Mouse (Mus musculus): Measurements from ENCODE around the gene Caskin1. TPM values are rescaled to one million over a fixed set of nuclear protein-coding genes. Genes with fewer than 3 reads are reported as not detected.
A peak's percentile ranks its signal among the peaks of the same experiment; 100 is the strongest.

Caskin1 gene
- polyA plus RNA-seq, 1 experiment from 2014 or later, result 3.1 TPM

- Histone ChIP-seq H3K27me3 (replicated peaks; ENCODE audit: low read depth, poor library complexity, severe bottlenecking) (peaks cover 22% of the 10 kb centered on the region), H3K27ac (replicated peaks) (no peak overlapping the region), H3K4me3 (no peak overlapping the region), H3K9me3 (no peaks in the 10 kb centered on the region), H3K4me1 (peaks cover 13% of the 10 kb centered on the region), H3K36me3 (replicated peaks) (peaks cover 98% of the 10 kb centered on the region)
- WGBS, result 87% methylated on average over 12 of the region's 12 CpGs
- no peak for DNase-seq (ENCODE audit: low spot score)
Measured at GRCm38 (mm10) chr17:24507806-24508460, 19.5 kb downstream of the Caskin1 start.

GRCm38 (mm10) chr17:24513609-24514008 lies 25.2 kb downstream of the Caskin1 start:
- no peak overlapping the region for H3K27ac ChIP-seq (replicated peaks)
- peak overlapping the region; percentile 14; the same call in 1 of the 2 replicates for H3K4me3 ChIP-seq

DNA sequence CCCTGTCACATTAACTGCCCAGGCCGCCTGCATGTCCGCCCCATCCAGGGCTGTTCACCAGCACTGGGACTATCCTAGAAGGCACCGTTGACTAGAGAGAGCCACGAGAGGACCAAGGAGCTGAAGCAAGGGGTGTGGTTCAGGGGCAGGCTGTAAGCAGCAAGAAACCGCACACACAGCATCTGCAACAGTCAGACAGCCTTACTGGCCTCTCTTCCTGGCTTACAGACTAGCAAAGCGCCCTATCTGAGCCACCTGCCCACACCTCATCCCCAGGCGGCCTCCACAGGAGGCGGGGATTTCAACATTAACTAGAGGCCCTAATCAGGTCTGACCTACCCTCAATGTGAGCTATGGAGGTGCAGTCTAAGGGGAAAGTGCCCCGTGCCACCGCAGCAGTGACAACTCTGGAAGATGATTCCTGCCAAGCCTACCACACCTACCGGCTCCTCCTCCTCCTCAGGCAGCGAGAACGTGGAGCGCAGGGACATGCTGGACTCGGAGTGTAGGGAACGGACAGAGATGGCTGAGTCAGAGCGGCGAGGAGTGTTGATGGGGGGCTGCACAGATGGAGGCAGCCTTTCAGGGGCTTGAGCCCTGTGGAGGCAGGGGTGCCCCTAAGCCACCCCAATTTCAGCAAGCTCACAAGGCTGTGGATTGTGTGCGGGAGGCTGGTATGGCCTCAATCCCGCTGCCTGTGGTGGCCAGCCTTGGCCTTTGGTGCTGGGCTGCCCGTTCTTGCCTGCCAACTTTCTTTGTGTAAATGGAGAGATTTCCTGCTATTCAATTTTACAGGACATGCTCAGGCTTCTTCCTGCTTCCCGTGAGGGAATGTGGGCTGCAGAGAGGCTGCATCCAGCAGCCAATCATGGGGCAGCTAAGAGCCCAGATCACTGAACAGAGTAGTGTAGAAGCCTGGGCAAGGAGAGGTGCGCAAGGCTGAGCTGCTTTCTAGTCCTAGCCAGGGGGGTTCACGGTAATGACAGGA lies 26.2 kb downstream of the Caskin1 start:
- no peak for DNase-seq (ENCODE audit: low spot score)
- Histone ChIP-seq H3K4me3 (peak overlapping the region; percentile 11; the same call in 1 of the 2 replicates), H3K27ac (replicated peaks) (no peak overlapping the region), H3K36me3 (replicated peaks) (peaks cover 100% of the 10 kb centered on the region), H3K9me3 (no peaks in the 10 kb centered on the region), H3K4me1 (no peaks in the 10 kb centered on the region), H3K27me3 (replicated peaks; ENCODE audit: low read depth, poor library complexity, severe bottlenecking) (no peaks in the 10 kb centered on the region)
- WGBS, result 90% methylated on average over 24 of the region's 24 CpGs

More at GRCm38 (mm10) chr17:24513609-24514008, 25.2 kb downstream of the Caskin1 start:
- no peaks in the 10 kb centered on the region for H3K9me3 ChIP-seq
- WGBS, result 64% methylated on average over 5 of the region's 5 CpGs
- peak; percentile 60 for DNase-seq (ENCODE audit: low spot score)
- peaks cover 100% of the 10 kb centered on the region for H3K36me3 ChIP-seq (replicated peaks)
- H3K4me1 ChIP-seq, result no peaks in the 10 kb centered on the region
- H3K27me3 ChIP-seq (replicated peaks; ENCODE audit: low read depth, poor library complexity, severe bottlenecking), result no peaks in the 10 kb centered on the region

- Histone ChIP-seq H3K4me3 (no peak overlapping the region), H3K36me3 (replicated peaks) (peaks cover 88% of the 10 kb centered on the region), H3K27me3 (replicated peaks; ENCODE audit: low read depth, poor library complexity, severe bottlenecking) (no peaks in the 10 kb centered on the region), H3K27ac (replicated peaks) (no peak overlapping the region), H3K9me3 (no peaks in the 10 kb centered on the region), H3K4me1 (peaks cover 4% of the 10 kb centered on the region; the same call in 1 of the 2 replicates)
- 92% methylated on average over 4 of the region's 4 CpGs for WGBS
- DNase-seq (ENCODE audit: low spot score), result no peak
Measured at GRCm38 (mm10) chr17:24520450-24520849, 32.0 kb downstream of the Caskin1 start.

DNA sequence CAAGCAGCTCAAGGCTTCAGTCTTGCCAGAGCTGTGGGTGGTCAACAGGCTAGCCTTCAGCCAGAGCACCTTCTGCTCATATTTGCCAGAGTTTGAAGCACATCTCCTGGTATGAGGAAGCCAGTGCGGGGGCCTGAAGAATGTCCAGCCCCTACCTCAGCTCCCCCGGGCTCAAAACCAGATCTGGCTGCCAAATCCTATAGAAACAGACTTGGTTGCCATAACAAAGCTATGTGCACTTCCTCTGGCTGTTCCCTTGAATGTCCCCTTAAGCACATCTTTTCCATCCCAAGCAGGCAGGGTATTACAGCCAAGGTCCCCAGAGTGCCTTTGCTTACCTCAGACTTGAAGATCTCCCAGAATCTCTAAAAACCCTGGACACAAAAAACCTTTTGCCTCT lies 36.3 kb downstream of the Caskin1 start:
- Histone ChIP-seq H3K36me3 (replicated peaks) (peaks cover 57% of the 10 kb centered on the region), H3K27ac (replicated peaks) (no peak overlapping the region), H3K27me3 (replicated peaks; ENCODE audit: low read depth, poor library complexity, severe bottlenecking) (no peaks in the 10 kb centered on the region), H3K4me3 (no peak overlapping the region), H3K9me3 (no peaks in the 10 kb centered on the region), H3K4me1 (peaks cover 25% of the 10 kb centered on the region)
- 86% methylated on average over 2 of the region's 2 CpGs for WGBS
- no peak for DNase-seq (ENCODE audit: low spot score)

- Histone ChIP-seq H3K27ac (replicated peaks) (peak overlapping the region; percentile 93), H3K4me3 (peak overlapping the region; percentile 90), H3K36me3 (replicated peaks) (peaks cover 47% of the 10 kb centered on the region), H3K27me3 (replicated peaks; ENCODE audit: low read depth, poor library complexity, severe bottlenecking) (no peaks in the 10 kb centered on the region), H3K4me1 (peaks cover 51% of the 10 kb centered on the region), H3K9me3 (no peaks in the 10 kb centered on the region)
- DNase-seq (ENCODE audit: low spot score), result no peak
- WGBS, result 1% methylated on average over 19 of the region's 19 CpGs
Measured at GRCm38 (mm10) chr17:24527315-24527714, 38.9 kb downstream of the Caskin1 start.

GRCm38 (mm10) chr17:24527723-24528559 lies 39.5 kb downstream of the Caskin1 start, which contains the start of gene Traf7:
Gene Traf7, minus strand, starts transcription at chr17:24527938.
- H3K36me3 ChIP-seq (replicated peaks), result peaks cover 44% of the 10 kb centered on the region
- WGBS, result under 1% methylated on average over 40 of the region's 40 CpGs
- H3K4me1 ChIP-seq, result peaks cover 57% of the 10 kb centered on the region
- peak within 1 kb of the TSS; percentile 90 for H3K4me3 ChIP-seq
- H3K27me3 ChIP-seq (replicated peaks; ENCODE audit: low read depth, poor library complexity, severe bottlenecking), result no peaks in the 10 kb centered on the region
- DNase-seq (ENCODE audit: low spot score), result peak; percentile 95
- H3K9me3 ChIP-seq, result no peaks in the 10 kb centered on the region
- peak within 1 kb of the TSS; percentile 93 for H3K27ac ChIP-seq (replicated peaks)

- DNase-seq (ENCODE audit: low spot score), result no peak
- Histone ChIP-seq H3K4me3 (peak overlapping the region; percentile 90), H3K9me3 (no peaks in the 10 kb centered on the region), H3K4me1 (peaks cover 63% of the 10 kb centered on the region), H3K36me3 (replicated peaks) (peaks cover 39% of the 10 kb centered on the region), H3K27ac (replicated peaks) (peak overlapping the region; percentile 89), H3K27me3 (replicated peaks; ENCODE audit: low read depth, poor library complexity, severe bottlenecking) (no peaks in the 10 kb centered on the region)
- WGBS, result 1% methylated on average over 8 of the region's 8 CpGs
Measured at GRCm38 (mm10) chr17:24528560-24528918, 40.1 kb downstream of the Caskin1 start.

- peak; percentile 84 for DNase-seq (ENCODE audit: low spot score)
- H3K27me3 ChIP-seq (replicated peaks; ENCODE audit: low read depth, poor library complexity, severe bottlenecking), result no peaks in the 10 kb centered on the region
- H3K4me3 ChIP-seq, result peak overlapping the region; percentile 90
- peak overlapping the region; percentile 89 for H3K27ac ChIP-seq (replicated peaks)
- under 1% methylated on average over 4 of the region's 4 CpGs for WGBS
- H3K36me3 ChIP-seq (replicated peaks), result peaks cover 38% of the 10 kb centered on the region
- peaks cover 67% of the 10 kb centered on the region for H3K4me1 ChIP-seq
- no peaks in the 10 kb centered on the region for H3K9me3 ChIP-seq
Measured at GRCm38 (mm10) chr17:24529007-24529451, 40.6 kb downstream of the Caskin1 start.

- H3K9me3 ChIP-seq, result no peaks in the 10 kb centered on the region
- H3K27ac ChIP-seq (replicated peaks), result peak overlapping the region; percentile 89
- WGBS, result 21% methylated on average over 5 of the region's 5 CpGs
- no peaks in the 10 kb centered on the region for H3K27me3 ChIP-seq (replicated peaks; ENCODE audit: low read depth, poor library complexity, severe bottlenecking)
- no peak for DNase-seq (ENCODE audit: low spot score)
- peak overlapping the region; percentile 90 for H3K4me3 ChIP-seq
- H3K36me3 ChIP-seq (replicated peaks), result peaks cover 32% of the 10 kb centered on the region
- H3K4me1 ChIP-seq, result peaks cover 66% of the 10 kb centered on the region
Measured at GRCm38 (mm10) chr17:24529883-24530282, 41.5 kb downstream of the Caskin1 start.

- peak overlapping the region; percentile 90 for H3K4me3 ChIP-seq
- peaks cover 63% of the 10 kb centered on the region for H3K4me1 ChIP-seq
- H3K27ac ChIP-seq (replicated peaks), result peak overlapping the region; percentile 89
- 32% methylated on average over 8 of the region's 8 CpGs for WGBS
- no peak for DNase-seq (ENCODE audit: low spot score)
- no peaks in the 10 kb centered on the region for H3K27me3 ChIP-seq (replicated peaks; ENCODE audit: low read depth, poor library complexity, severe bottlenecking)
- H3K36me3 ChIP-seq (replicated peaks), result peaks cover 26% of the 10 kb centered on the region
- no peaks in the 10 kb centered on the region for H3K9me3 ChIP-seq
Measured at GRCm38 (mm10) chr17:24530361-24531050, 42.1 kb downstream of the Caskin1 start.

Data from embryonic facial prominence, embryonic 10.5 days (tissue).